ENCODE assay signal across 24 mouse cellular contexts in genomic region chr4:101893656-101894420, GRCm38 (mm10). TPM values are rescaled to one million over a fixed set of nuclear protein-coding genes. Genes with fewer than 3 reads are reported as not detected.
"Had no signal": no experiment of that assay in that cellular context is flagged by ENCODE, and none has a peak within 500 bp of the region (broad histone marks: within the 10 kb centered on the region; RNA-seq: fewer than 3 reads in every experiment).

TSS of gene C130073F10Rik (minus strand) at chr4:101893789.

- H3K36me3 ChIP-seq: liver, embryonic 13.5 days; liver, embryonic 15.5 days; lung, embryonic 15.5 days; midbrain, embryonic 13.5 days; midbrain, embryonic 15.5 days; neural tube, embryonic 12.5 days had no signal

- H3K4me1 ChIP-seq: liver, embryonic 13.5 days; liver, embryonic 15.5 days; lung, embryonic 15.5 days; megakaryocyte, embryonic 14.5 days; midbrain, embryonic 13.5 days; midbrain, embryonic 15.5 days; neural tube, embryonic 12.5 days had no signal

- H3K4me2 ChIP-seq: liver, embryonic 13.5 days; liver, embryonic 15.5 days; lung, embryonic 15.5 days; midbrain, embryonic 11.5 days; midbrain, embryonic 13.5 days; midbrain, embryonic 15.5 days; neural tube, embryonic 12.5 days had no signal

- H3K4me3 ChIP-seq: liver, embryonic 13.5 days; liver, embryonic 15.5 days; lung, embryonic 15.5 days; megakaryocyte, embryonic 14.5 days; midbrain, embryonic 13.5 days; midbrain, embryonic 15.5 days; neural tube, embryonic 12.5 days had no signal

- H3K27ac ChIP-seq: liver, embryonic 13.5 days; liver, embryonic 15.5 days; lung, embryonic 15.5 days; macrophage; midbrain, embryonic 13.5 days; midbrain, embryonic 15.5 days; neural tube, embryonic 12.5 days had no signal

- ATAC-seq: liver, postnatal 0 days; midbrain, embryonic 13.5 days; midbrain, embryonic 15.5 days had no signal

- H3K9me3 ChIP-seq: liver, embryonic 15.5 days; lung, embryonic 15.5 days; midbrain, embryonic 13.5 days; midbrain, embryonic 15.5 days; neural tube, embryonic 12.5 days had no signal

- DNase-seq: liver, embryonic 13.5 days; liver, postnatal 0 days; retina, postnatal 1 day; right cerebral cortex, adult 18-20 months; right cerebral cortex, postnatal 25 days; right cerebral cortex, postnatal 4 days; spleen, adult 18-20 months; thymus, adult 18-20 months; thymus, postnatal 14 days; thymus, postnatal 36 days had no signal

- H3K27me3 ChIP-seq: liver, embryonic 13.5 days; liver, embryonic 15.5 days; lung, embryonic 15.5 days; megakaryocyte, embryonic 14.5 days; midbrain, embryonic 13.5 days; midbrain, embryonic 15.5 days; neural tube, embryonic 12.5 days had no signal

- H3K9ac ChIP-seq: liver, embryonic 13.5 days; liver, embryonic 15.5 days; liver, postnatal 0 days; lung, embryonic 15.5 days; midbrain, embryonic 13.5 days; midbrain, embryonic 15.5 days; neural tube, embryonic 12.5 days had no signal

RNA-seq across cellular contexts. Expression of gene C130073F10Rik, which starts in this region (rescaled TPM):
- polyA plus RNA-seq: liver, embryonic 13.5 days; liver, embryonic 15.5 days; liver, postnatal 0 days; lung, embryonic 15.5 days; macrophage; midbrain, embryonic 11.5 days; midbrain, embryonic 13.5 days; midbrain, embryonic 15.5 days; midbrain, postnatal 0 days; neural tube, embryonic 12.5 days; neural tube, embryonic 14.5 days; small intestine, adult 2 months; stomach, embryonic 14.5 days; stomach, embryonic 16.5 days; thymus, postnatal 0 days had no signal
